Mouse (Mus musculus): ENCODE measurements at regions not wholly inside any gene's neighbourhood (a gene's known extent, or its start where the extent isn't known, plus 50 kb on each side); places are given as distances from the start of the nearest gene placed in this dataset.

- TF ChIP-seq GATA1 (IDR thresholded peaks at IDR 0.05; ENCODE audit: low read length) (no peak), TAL1 (IDR thresholded peaks at IDR 0.05; ENCODE audit: low read length) (no peak)
- no peaks in the 10 kb centered on the region for H3K4me1 ChIP-seq (ENCODE audit: control insufficient read depth)
- H3K9me3 ChIP-seq (ENCODE audit: control insufficient read depth, low read length): no peaks in the 10 kb centered on the region
- no peak overlapping the region for H3K4me3 ChIP-seq (replicated peaks)
- no peaks in the 10 kb centered on the region for H3K27me3 ChIP-seq (ENCODE audit: control insufficient read depth)
- H3K36me3 ChIP-seq (ENCODE audit: control insufficient read depth): no peaks in the 10 kb centered on the region
These were observed 189.9 kb downstream of the Spry2 start for GRCm38 (mm10) chr14:105706756-105707155.

DNA sequence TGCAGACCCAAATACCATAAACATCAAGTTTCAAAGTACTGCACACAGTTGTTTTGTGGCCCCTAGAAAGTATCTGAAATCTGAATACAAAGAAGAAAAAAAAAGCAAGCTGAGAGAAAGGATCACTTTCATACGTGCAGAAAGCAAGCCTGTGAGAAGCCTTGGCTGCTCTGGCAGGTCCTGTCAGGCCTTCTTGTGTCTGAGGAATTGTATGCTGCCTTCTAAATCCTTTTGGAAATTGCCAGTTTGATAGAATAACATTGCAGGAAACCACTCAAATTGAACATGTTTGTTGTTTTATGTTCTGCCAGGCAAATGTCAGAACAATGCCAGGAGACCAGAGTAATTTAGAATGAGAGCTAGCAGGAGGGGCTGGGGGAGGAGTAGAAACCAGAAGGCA, 198.0 kb downstream of the Spry2 start:
- TF ChIP-seq GATA1 (IDR thresholded peaks at IDR 0.05; ENCODE audit: low read length): no peak
- Histone ChIP-seq H3K27me3 (ENCODE audit: control insufficient read depth) (no peaks in the 10 kb centered on the region), H3K9me3 (ENCODE audit: control insufficient read depth, low read length) (no peaks in the 10 kb centered on the region), H3K4me3 (replicated peaks) (no peak overlapping the region), H3K4me1 (ENCODE audit: control insufficient read depth) (no peaks in the 10 kb centered on the region), H3K36me3 (ENCODE audit: control insufficient read depth) (no peaks in the 10 kb centered on the region)

DNA sequence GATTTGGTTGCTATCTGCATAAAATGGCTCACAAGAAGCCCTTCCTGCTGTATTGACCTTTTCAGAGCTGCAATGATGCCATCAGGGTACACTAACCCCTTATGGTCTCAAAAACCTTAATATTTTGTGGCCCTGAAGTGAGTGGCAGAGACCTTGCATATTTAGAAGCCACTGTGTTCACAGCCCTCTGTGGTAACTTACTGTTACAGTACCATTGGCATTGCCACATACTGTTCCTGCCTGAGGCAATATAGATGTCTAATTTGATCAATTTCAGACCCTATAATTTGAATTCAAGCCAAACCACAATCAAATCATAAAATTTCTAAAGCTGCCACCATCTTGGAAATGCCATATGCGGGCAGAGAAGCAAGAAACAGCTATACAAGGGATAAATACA, 198.5 kb downstream of the Spry2 start:
- Histone ChIP-seq H3K9me3 (ENCODE audit: control insufficient read depth, low read length) (no peaks in the 10 kb centered on the region), H3K4me1 (ENCODE audit: control insufficient read depth) (no peaks in the 10 kb centered on the region), H3K27me3 (ENCODE audit: control insufficient read depth) (no peaks in the 10 kb centered on the region), H3K36me3 (ENCODE audit: control insufficient read depth) (no peaks in the 10 kb centered on the region), H3K4me3 (replicated peaks) (no peak overlapping the region)
- no peak for TF ChIP-seq GATA1 (IDR thresholded peaks at IDR 0.05; ENCODE audit: low read length)
- TF ChIP-seq TAL1 (IDR thresholded peaks at IDR 0.05; ENCODE audit: low read length): no peak

DNA sequence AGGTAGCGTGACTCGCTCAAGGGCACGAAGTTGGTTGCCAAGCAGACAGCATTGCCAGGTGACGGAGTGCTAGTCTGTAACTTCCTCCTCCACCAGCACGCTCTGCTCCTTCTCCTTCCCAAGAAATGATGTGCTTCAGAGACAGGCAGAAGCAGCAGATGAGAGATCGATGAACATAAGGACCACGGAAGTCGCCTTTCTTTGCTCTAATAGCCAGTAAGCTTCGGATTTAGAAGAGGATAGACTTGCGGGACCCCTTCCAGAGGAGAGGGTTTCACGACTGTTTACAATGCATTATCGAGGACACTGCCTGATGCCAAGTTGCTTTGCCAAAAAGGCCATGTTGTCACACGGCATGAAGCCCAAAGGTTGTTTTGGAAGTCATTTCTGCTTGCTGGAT, 199.2 kb downstream of the Spry2 start:
- no peak for TF ChIP-seq TAL1 (IDR thresholded peaks at IDR 0.05; ENCODE audit: low read length)
- no peak for TF ChIP-seq GATA1 (IDR thresholded peaks at IDR 0.05; ENCODE audit: low read length)
- Histone ChIP-seq H3K4me3 (replicated peaks) (no peak overlapping the region), H3K4me1 (ENCODE audit: control insufficient read depth) (no peaks in the 10 kb centered on the region), H3K27me3 (ENCODE audit: control insufficient read depth) (no peaks in the 10 kb centered on the region), H3K9me3 (ENCODE audit: control insufficient read depth, low read length) (no peaks in the 10 kb centered on the region), H3K36me3 (ENCODE audit: control insufficient read depth) (no peaks in the 10 kb centered on the region)

- Histone ChIP-seq H3K27me3 (ENCODE audit: control insufficient read depth) (no peaks in the 10 kb centered on the region), H3K9me3 (ENCODE audit: control insufficient read depth, low read length) (peaks cover 2% of the 10 kb centered on the region; the same call in 1 of the 2 replicates), H3K4me1 (ENCODE audit: control insufficient read depth) (no peaks in the 10 kb centered on the region), H3K4me3 (replicated peaks) (no peak overlapping the region), H3K36me3 (ENCODE audit: control insufficient read depth) (no peaks in the 10 kb centered on the region)
- TF ChIP-seq TAL1 (IDR thresholded peaks at IDR 0.05; ENCODE audit: low read length) (no peak), GATA1 (IDR thresholded peaks at IDR 0.05; ENCODE audit: low read length) (no peak)
These were observed 201.7 kb downstream of the Spry2 start for GRCm38 (mm10) chr14:105694969-105695368.

- no peak for TF ChIP-seq GATA1 (IDR thresholded peaks at IDR 0.05; ENCODE audit: low read length)
- TF ChIP-seq TAL1 (IDR thresholded peaks at IDR 0.05; ENCODE audit: low read length): no peak
- Histone ChIP-seq H3K36me3 (ENCODE audit: control insufficient read depth) (no peaks in the 10 kb centered on the region), H3K4me3 (replicated peaks) (no peak overlapping the region)
These were observed 202.9 kb downstream of the Spry2 start for GRCm38 (mm10) chr14:105693713-105694112.

GRCm38 (mm10) chr14:105684826-105685465, 211.7 kb downstream of the Spry2 start:
- H3K4me1 ChIP-seq (ENCODE audit: control insufficient read depth): no peaks in the 10 kb centered on the region
- H3K9me3 ChIP-seq (ENCODE audit: control insufficient read depth, low read length): no peaks in the 10 kb centered on the region
- TF ChIP-seq TAL1 (IDR thresholded peaks at IDR 0.05; ENCODE audit: low read length) (no peak), GATA1 (IDR thresholded peaks at IDR 0.05; ENCODE audit: low read length) (no peak)
- no peak overlapping the region for H3K4me3 ChIP-seq (replicated peaks)
- no peaks in the 10 kb centered on the region for H3K27me3 ChIP-seq (ENCODE audit: control insufficient read depth)
- H3K36me3 ChIP-seq (ENCODE audit: control insufficient read depth): no peaks in the 10 kb centered on the region

More at GRCm38 (mm10) chr14:105693713-105694112, 202.9 kb downstream of the Spry2 start:
- Histone ChIP-seq H3K27me3 (ENCODE audit: control insufficient read depth) (no peaks in the 10 kb centered on the region), H3K9me3 (ENCODE audit: control insufficient read depth, low read length) (peaks cover 2% of the 10 kb centered on the region; the same call in 1 of the 2 replicates), H3K4me1 (ENCODE audit: control insufficient read depth) (no peaks in the 10 kb centered on the region)

- no peak for TF ChIP-seq GATA1 (IDR thresholded peaks at IDR 0.05; ENCODE audit: low read length)
- TF ChIP-seq TAL1 (IDR thresholded peaks at IDR 0.05; ENCODE audit: low read length): no peak
- Histone ChIP-seq H3K4me1 (ENCODE audit: control insufficient read depth) (no peaks in the 10 kb centered on the region), H3K36me3 (ENCODE audit: control insufficient read depth) (no peaks in the 10 kb centered on the region), H3K4me3 (replicated peaks) (no peak overlapping the region), H3K9me3 (ENCODE audit: control insufficient read depth, low read length) (no peaks in the 10 kb centered on the region), H3K27me3 (ENCODE audit: control insufficient read depth) (no peaks in the 10 kb centered on the region)
These were observed 212.3 kb downstream of the Spry2 start for GRCm38 (mm10) chr14:105684329-105684728.

DNA sequence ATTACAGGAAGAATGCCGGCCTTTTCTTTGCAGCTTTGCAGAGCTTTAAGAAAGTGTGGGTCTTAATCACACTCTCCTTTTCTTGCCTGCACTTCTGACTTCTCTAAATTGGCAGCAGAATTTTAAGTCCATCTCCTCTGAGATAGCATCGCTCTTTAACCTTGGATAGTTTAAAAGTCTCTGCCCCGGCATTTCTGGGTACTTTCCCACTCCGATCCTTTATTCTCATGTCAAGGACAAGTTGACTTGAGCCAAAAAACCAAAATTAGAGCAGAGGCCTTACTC, 220.0 kb downstream of the Spry2 start:
- Histone ChIP-seq H3K36me3 (ENCODE audit: control insufficient read depth) (no peaks in the 10 kb centered on the region), H3K27me3 (ENCODE audit: control insufficient read depth) (no peaks in the 10 kb centered on the region)
- TF ChIP-seq GATA1 (IDR thresholded peaks at IDR 0.05; ENCODE audit: low read length): no peak
- TF ChIP-seq TAL1 (IDR thresholded peaks at IDR 0.05; ENCODE audit: low read length): no peak

More for the DNA sequence above, 220.0 kb downstream of the Spry2 start:
- no peak overlapping the region for H3K4me3 ChIP-seq (replicated peaks)
- H3K4me1 ChIP-seq (ENCODE audit: control insufficient read depth): no peaks in the 10 kb centered on the region
- no peaks in the 10 kb centered on the region for H3K9me3 ChIP-seq (ENCODE audit: control insufficient read depth, low read length)
